Mouse (Mus musculus): ENCODE data around the gene Hsf4. TPM values are rescaled to one million over a fixed set of nuclear protein-coding genes. Genes with fewer than 3 reads are reported as not detected.
A peak's percentile ranks its signal among the peaks of the same experiment; 100 is the strongest.

The Hsf4 gene
- polyA plus RNA-seq, 1 experiment from 2014 or later: 0.33 TPM

GRCm38 (mm10) chr8:105260371-105261099 lies 9.1 kb upstream of the Hsf4 start:
- Histone ChIP-seq H3K9ac (no peak overlapping the region), H3K36me3 (no peaks in the 10 kb centered on the region), H3K4me3 (replicated peaks) (no peak overlapping the region), H3K27ac (replicated peaks) (no peak overlapping the region), H3K4me1 (peaks cover 35% of the 10 kb centered on the region), H3K27me3 (peaks cover 53% of the 10 kb centered on the region), H3K4me2 (replicated peaks) (no peak overlapping the region), H3K9me3 (replicated peaks) (no peaks in the 10 kb centered on the region)
- 64% methylated on average over 7 of the region's 7 CpGs for WGBS
- no peak for ATAC-seq (ENCODE audit: insufficient number of reproducible peaks, low FRiP score, low TSS enrichment, low read depth)

GRCm38 (mm10) chr8:105261326-105261980 lies 8.1 kb upstream of the Hsf4 start:
- H3K4me1 ChIP-seq: peaks cover 33% of the 10 kb centered on the region
- H3K9me3 ChIP-seq (replicated peaks): no peaks in the 10 kb centered on the region
- peaks cover 57% of the 10 kb centered on the region for H3K27me3 ChIP-seq
- no peaks in the 10 kb centered on the region for H3K36me3 ChIP-seq
- H3K4me2 ChIP-seq (replicated peaks): no peak overlapping the region
- 86% methylated on average over 12 of the region's 12 CpGs for WGBS
- no peak for ATAC-seq (ENCODE audit: insufficient number of reproducible peaks, low FRiP score, low TSS enrichment, low read depth)
- no peak overlapping the region for H3K9ac ChIP-seq
- no peak overlapping the region for H3K27ac ChIP-seq (replicated peaks)
- H3K4me3 ChIP-seq (replicated peaks): no peak overlapping the region

GRCm38 (mm10) chr8:105263244-105263912 lies 6.2 kb upstream of the Hsf4 start:
- Histone ChIP-seq H3K9me3 (replicated peaks) (no peaks in the 10 kb centered on the region), H3K27me3 (peaks cover 69% of the 10 kb centered on the region), H3K4me1 (peaks cover 38% of the 10 kb centered on the region), H3K27ac (replicated peaks) (no peak overlapping the region), H3K9ac (no peak overlapping the region), H3K4me3 (replicated peaks) (peak overlapping the region; percentile 73), H3K36me3 (no peaks in the 10 kb centered on the region), H3K4me2 (replicated peaks) (peak overlapping the region; percentile 90)
- no peak for ATAC-seq (ENCODE audit: insufficient number of reproducible peaks, low FRiP score, low TSS enrichment, low read depth)
- WGBS: 40% methylated on average over 16 of the region's 16 CpGs

GRCm38 (mm10) chr8:105264024-105264982 lies 5.3 kb upstream of the Hsf4 start, which contains the start of the genes Tradd and Fbxl8:
Gene Tradd, minus strand, starts transcription at chr8:105264609.
Gene Fbxl8, plus strand, starts transcription at chr8:105264648.
- H3K27me3 ChIP-seq: peaks cover 69% of the 10 kb centered on the region
- no peaks in the 10 kb centered on the region for H3K36me3 ChIP-seq
- peak within 1 kb of the TSS; percentile 73 for H3K4me3 ChIP-seq (replicated peaks)
- peak within 1 kb of the TSS; percentile 54 for H3K9ac ChIP-seq
- no peaks in the 10 kb centered on the region for H3K9me3 ChIP-seq (replicated peaks)
- H3K4me2 ChIP-seq (replicated peaks): peak within 1 kb of the TSS; percentile 90
- peak; percentile 55; the same call in 1 of the 2 replicates for ATAC-seq (ENCODE audit: insufficient number of reproducible peaks, low FRiP score, low TSS enrichment, low read depth)
- 1% methylated on average over 54 of the region's 54 CpGs for WGBS
- peaks cover 38% of the 10 kb centered on the region for H3K4me1 ChIP-seq
- H3K27ac ChIP-seq (replicated peaks): no peak within 1 kb of the TSS

- peaks cover 70% of the 10 kb centered on the region for H3K27me3 ChIP-seq
- H3K9me3 ChIP-seq (replicated peaks): no peaks in the 10 kb centered on the region
- no peak overlapping the region for H3K9ac ChIP-seq
- peaks cover 38% of the 10 kb centered on the region for H3K4me1 ChIP-seq
- H3K4me2 ChIP-seq (replicated peaks): peak overlapping the region; percentile 90
- H3K4me3 ChIP-seq (replicated peaks): peak overlapping the region; percentile 73
- WGBS: 13% methylated on average over 10 of the region's 10 CpGs
- H3K36me3 ChIP-seq: no peaks in the 10 kb centered on the region
- no peak for ATAC-seq (ENCODE audit: insufficient number of reproducible peaks, low FRiP score, low TSS enrichment, low read depth)
- no peak overlapping the region for H3K27ac ChIP-seq (replicated peaks)
These were observed 4.5 kb upstream of the Hsf4 start for GRCm38 (mm10) chr8:105265128-105265527.

- WGBS: 30% methylated on average over 13 of the region's 13 CpGs
- ATAC-seq (ENCODE audit: insufficient number of reproducible peaks, low FRiP score, low TSS enrichment, low read depth): no peak
These were observed 2.8 kb upstream of the Hsf4 start for GRCm38 (mm10) chr8:105266775-105267174.

GRCm38 (mm10) chr8:105268342-105269074 lies 1.1 kb upstream of the Hsf4 start:
- H3K36me3 ChIP-seq: no peaks in the 10 kb centered on the region
- H3K4me3 ChIP-seq (replicated peaks): peak overlapping the region; percentile 47
- peak; percentile 41 for ATAC-seq (ENCODE audit: insufficient number of reproducible peaks, low FRiP score, low TSS enrichment, low read depth)
- WGBS: 2% methylated on average over 65 of the region's 65 CpGs
- H3K4me1 ChIP-seq: peaks cover 45% of the 10 kb centered on the region
- H3K9me3 ChIP-seq (replicated peaks): no peaks in the 10 kb centered on the region
- peak overlapping the region; percentile 90 for H3K4me2 ChIP-seq (replicated peaks)
- no peak overlapping the region; the same call in 1 of the 2 replicates for H3K9ac ChIP-seq
- no peak overlapping the region for H3K27ac ChIP-seq (replicated peaks)
- H3K27me3 ChIP-seq: peaks cover 82% of the 10 kb centered on the region

More at GRCm38 (mm10) chr8:105266775-105267174, 2.8 kb upstream of the Hsf4 start:
- peaks cover 72% of the 10 kb centered on the region for H3K27me3 ChIP-seq
- H3K9ac ChIP-seq: no peak overlapping the region
- H3K9me3 ChIP-seq (replicated peaks): no peaks in the 10 kb centered on the region
- no peak overlapping the region for H3K4me2 ChIP-seq (replicated peaks)
- peaks cover 45% of the 10 kb centered on the region for H3K4me1 ChIP-seq
- H3K27ac ChIP-seq (replicated peaks): no peak overlapping the region
- no peak overlapping the region for H3K4me3 ChIP-seq (replicated peaks)
- no peaks in the 10 kb centered on the region for H3K36me3 ChIP-seq

- no peak for ATAC-seq (ENCODE audit: insufficient number of reproducible peaks, low FRiP score, low TSS enrichment, low read depth)
- Histone ChIP-seq H3K4me2 (replicated peaks) (peak overlapping the region; percentile 90), H3K9ac (no peak overlapping the region; the same call in 1 of the 2 replicates), H3K36me3 (no peaks in the 10 kb centered on the region), H3K27ac (replicated peaks) (no peak overlapping the region), H3K27me3 (peaks cover 82% of the 10 kb centered on the region), H3K9me3 (replicated peaks) (no peaks in the 10 kb centered on the region), H3K4me1 (peaks cover 41% of the 10 kb centered on the region), H3K4me3 (replicated peaks) (peak overlapping the region; percentile 47)
- WGBS: 4% methylated on average over 10 of the region's 10 CpGs
These were observed 534 bp upstream of the Hsf4 start for GRCm38 (mm10) chr8:105269075-105269458.

GRCm38 (mm10) chr8:105270101-105270915 lies 707 bp downstream of the Hsf4 start:
- Histone ChIP-seq H3K4me1 (peaks cover 34% of the 10 kb centered on the region), H3K9ac (no peak overlapping the region), H3K9me3 (replicated peaks) (no peaks in the 10 kb centered on the region), H3K27me3 (peaks cover 94% of the 10 kb centered on the region), H3K27ac (replicated peaks) (no peak overlapping the region), H3K4me3 (replicated peaks) (peak overlapping the region; percentile 47), H3K4me2 (replicated peaks) (peak overlapping the region; percentile 90), H3K36me3 (no peaks in the 10 kb centered on the region)
- ATAC-seq (ENCODE audit: insufficient number of reproducible peaks, low FRiP score, low TSS enrichment, low read depth): no peak
- 6% methylated on average over 39 of the region's 39 CpGs for WGBS

Measured in embryonic facial prominence, embryonic 15.5 days (tissue).